In the genomic region with DNA sequence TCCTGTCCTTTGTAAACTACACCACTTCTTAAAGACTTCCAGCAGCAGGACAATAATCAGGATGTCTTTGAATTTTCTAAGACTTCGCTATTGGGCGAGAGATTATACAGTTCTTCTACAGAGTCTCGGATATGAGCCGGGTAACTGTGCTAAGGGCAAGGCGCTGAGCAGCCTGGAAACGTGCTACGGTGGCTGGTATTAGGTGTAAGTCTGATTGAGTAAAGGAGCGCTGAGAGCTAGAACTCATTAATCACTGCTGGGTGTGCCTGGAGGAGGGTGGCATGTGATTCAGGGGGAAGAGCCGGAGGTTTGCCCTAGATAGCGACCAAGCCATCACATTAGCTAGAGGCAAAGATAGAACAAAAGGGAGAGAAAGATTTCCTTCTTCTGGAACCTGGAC, we compare ENCODE assay signal across 23 mouse cellular contexts. TPM values are rescaled to one million over a fixed set of nuclear protein-coding genes. Genes with fewer than 3 reads are reported as not detected.
DNase-seq lines count a peak whose midpoint lies in the region; ATAC-seq lines count a peak whose summit lies in the region.
"Had no signal": no experiment of that assay in that cellular context is flagged by ENCODE, and none has a peak within 500 bp of the region (broad histone marks: within the 10 kb centered on the region; RNA-seq: fewer than 3 reads in every experiment).

No protein-coding gene starts in this region.

- no peaks in the 10 kb centered on the region for H3K4me1 ChIP-seq in kidney, embryonic 16.5 days (ENCODE audit: insufficient read depth, low read length)
- H3K4me1 ChIP-seq in midbrain, embryonic 10.5 days: no peaks in the 10 kb centered on the region
- H3K4me1 ChIP-seq: embryonic facial prominence, embryonic 13.5 days; embryonic facial prominence, embryonic 15.5 days; forebrain, embryonic 10.5 days; forebrain, embryonic 12.5 days had no signal

- H3K4me3 ChIP-seq in kidney, embryonic 16.5 days (ENCODE audit: low read length): no peak overlapping the region
- no peak overlapping the region for H3K4me3 ChIP-seq in midbrain, embryonic 10.5 days
- H3K4me3 ChIP-seq: embryonic facial prominence, embryonic 13.5 days; embryonic facial prominence, embryonic 15.5 days; erythroblast, embryonic 14.5 days; forebrain, embryonic 10.5 days; forebrain, embryonic 12.5 days had no signal

- no peak for DNase-seq in kidney, adult 11 months
- DNase-seq in kidney, postnatal 4 days: peak; percentile 13
- no peak for DNase-seq in kidney, adult 18-20 months
- peak; percentile 46 for DNase-seq in retina, postnatal 1 day
- DNase-seq in midbrain, embryonic 10.5 days (ENCODE audit: low spot score): no peak
- no peak for DNase-seq in heart, adult 18-20 months
- DNase-seq: adrenal gland, adult 2 months; adrenal gland, postnatal 10 days; adrenal gland, postnatal 25 days; cerebellum, adult 11 months; cerebellum, adult 18-20 months; cerebellum, adult 8-10 months; cerebellum, adult 9-11 months; cerebellum, postnatal 14 days; cerebellum, postnatal 36 days; embryo, embryonic 11 days had no signal

- WGBS in kidney, embryonic 16.5 days: 52% methylated on average over 10 of the region's 10 CpGs
- 92% methylated on average over 10 of the region's 10 CpGs for WGBS in midbrain, embryonic 10.5 days

- H3K27ac ChIP-seq in kidney, embryonic 16.5 days (ENCODE audit: low read length): no peak overlapping the region
- no peak overlapping the region for H3K27ac ChIP-seq in midbrain, embryonic 10.5 days (replicated peaks)
- H3K27ac ChIP-seq: embryonic facial prominence, embryonic 13.5 days; embryonic facial prominence, embryonic 15.5 days; forebrain, embryonic 10.5 days; forebrain, embryonic 12.5 days had no signal

- ATAC-seq in kidney, embryonic 16.5 days (ENCODE audit: low FRiP score, low TSS enrichment): peak; percentile 75
- ATAC-seq: forebrain, embryonic 14.5 days had no signal

- no peaks in the 10 kb centered on the region for H3K9me3 ChIP-seq in kidney, embryonic 16.5 days (ENCODE audit: low read length)
- H3K9me3 ChIP-seq in midbrain, embryonic 10.5 days (replicated peaks): no peaks in the 10 kb centered on the region
- H3K9me3 ChIP-seq: embryonic facial prominence, embryonic 13.5 days; embryonic facial prominence, embryonic 15.5 days; forebrain, embryonic 10.5 days; forebrain, embryonic 12.5 days had no signal

- H3K36me3 ChIP-seq in kidney, embryonic 16.5 days (ENCODE audit: insufficient read depth, low read length): no peaks in the 10 kb centered on the region
- H3K36me3 ChIP-seq in midbrain, embryonic 10.5 days: no peaks in the 10 kb centered on the region
- H3K36me3 ChIP-seq: embryonic facial prominence, embryonic 13.5 days; embryonic facial prominence, embryonic 15.5 days; forebrain, embryonic 10.5 days; forebrain, embryonic 12.5 days had no signal

- no peaks in the 10 kb centered on the region for H3K27me3 ChIP-seq in kidney, embryonic 16.5 days (ENCODE audit: insufficient read depth, low read length)
- no peaks in the 10 kb centered on the region for H3K27me3 ChIP-seq in midbrain, embryonic 10.5 days (ENCODE audit: low read depth, poor library complexity, severe bottlenecking)
- H3K27me3 ChIP-seq: embryonic facial prominence, embryonic 13.5 days; embryonic facial prominence, embryonic 15.5 days; forebrain, embryonic 12.5 days had no signal

- no peak overlapping the region for H3K4me2 ChIP-seq in kidney, embryonic 16.5 days (replicated peaks; ENCODE audit: low read depth, low read length)
- H3K4me2 ChIP-seq: embryonic facial prominence, embryonic 13.5 days; embryonic facial prominence, embryonic 15.5 days; forebrain, embryonic 12.5 days had no signal

- no peak overlapping the region for H3K9ac ChIP-seq in kidney, embryonic 16.5 days (replicated peaks; ENCODE audit: low read length)
- H3K9ac ChIP-seq: embryonic facial prominence, embryonic 13.5 days; embryonic facial prominence, embryonic 15.5 days; forebrain, embryonic 12.5 days had no signal

RNA-seq across cellular contexts. Expression of gene Epc2, which starts 25.1 kb away (rescaled TPM):
- polyA plus RNA-seq in kidney, embryonic 16.5 days (2015; fragmentation: Nextera tagmentation; extraction: Ambion mirVana): 6.4 and 6.5 TPM in 2 replicates
- 6.1 and 6.8 TPM in 2 replicates for polyA plus RNA-seq in midbrain, embryonic 10.5 days (2016; fragmentation: Nextera tagmentation; extraction: Ambion mirVana)
- total RNA-seq in heart, adult 18-20 months (2021): 10 to 100 TPM; 20.5 to 20.8 TPM

Comparison
In these comparisons a context has a peak if more than half of its experiments do, and no peak if none do; other contexts are left out.
1. DNase-seq: peak in kidney, postnatal 4 days (2 of 2) and retina, postnatal 1 day (single experiment); none in kidney, adult 11 months (single experiment), kidney, adult 18-20 months (single experiment), midbrain, embryonic 10.5 days (single experiment) and heart, adult 18-20 months (0 of 2).